Mouse (Mus musculus) intestine, embryonic 14.5 days (tissue): Measurements from ENCODE around the gene Trim27. TPM values are rescaled to one million over a fixed set of nuclear protein-coding genes. Genes with fewer than 3 reads are reported as not detected.
A peak's percentile ranks its signal among the peaks of the same experiment; 100 is the strongest.

Experiments
- ATAC-seq: fragments of 200-750 bp; cut with Nextera tagmentation; replicated peaks from 2 replicates; pipeline ENCODE4 v1.8.0; 2017; ENCODE audit warnings: low read depth, moderate number of reproducible peaks, moderate TSS enrichment, moderate library complexity; ENCODE audit not compliant: low FRiP score, low TSS enrichment
- DNase-seq: peaks from one replicate; pipeline ENCODE4 v3.0.0-alpha.2; 2018; ENCODE audit warnings: low spot score
- H3K27ac ChIP-seq: fragments of 300-500 bp; sonication (generic); 2 replicates; pipeline ENCODE4 v1.5.1; 2014; ENCODE audit warnings: low read depth, mild to moderate bottlenecking, control low read depth
- H3K27me3 ChIP-seq: fragments of 300-500 bp; sonication (generic); replicated peaks from 2 replicates; pipeline ENCODE4 v1.6.1; 2014; ENCODE audit warnings: low read length, control low read depth; ENCODE audit not compliant: control insufficient read depth, insufficient read depth
- H3K36me3 ChIP-seq: fragments of 300-500 bp; sonication (generic); 2 replicates; pipeline ENCODE4 v1.6.1; 2014; ENCODE audit warnings: low read length, control low read depth; ENCODE audit not compliant: control insufficient read depth, insufficient read depth
- H3K4me1 ChIP-seq: fragments of 300-500 bp; sonication (generic); replicated peaks from 2 replicates; pipeline ENCODE4 v1.6.1; 2014; ENCODE audit warnings: low read length, control low read depth, mixed read lengths; ENCODE audit not compliant: control insufficient read depth, insufficient read depth
- H3K4me2 ChIP-seq: fragments of 300-500 bp; sonication (generic); 2 replicates; pipeline ENCODE4 v1.6.1; 2014; ENCODE audit warnings: low read length
- H3K4me3 ChIP-seq: fragments of 300-500 bp; sonication (generic); 2 replicates; pipeline ENCODE4 v1.5.1; 2014; ENCODE audit warnings: low read depth, low read length, control low read depth, mixed read lengths
- H3K9ac ChIP-seq: fragments of 300-500 bp; sonication (generic); 2 replicates; pipeline ENCODE4 v1.6.1; 2014; ENCODE audit warnings: mild to moderate bottlenecking, low read length
- H3K9me3 ChIP-seq: fragments of 300-500 bp; sonication (generic); 2 replicates; pipeline ENCODE4 v1.6.1; 2016; ENCODE audit warnings: low read length, control low read depth; ENCODE audit not compliant: control insufficient read depth
- WGBS: fragments of 180-500 bp; shearing (Covaris S2); extraction: QIAGEN DNeasy Blood & Tissue Kit; methylation state at CpG from one replicate; pipeline ENCODE4 v1.1.7; 2014; 5-methylcytosine and 5-hydroxymethylcytosine counted together
- polyA plus RNA-seq: library from polyadenylated mRNA; unstranded; fragments of >200 nt; fragmentation: Nextera tagmentation; extraction: Ambion mirVana; gene quantifications from 2 replicates; pipeline ENCODE4 v1.2.1, GENCODE M21; 2014

The Trim27 gene
- polyA plus RNA-seq, 1 experiment from 2014 or later = 169 TPM

GRCm38 (mm10) chr13:21222463-21223022 is 43.3 kb downstream of the Trim27 start:
- Histone ChIP-seq H3K9ac (peak overlapping the region; percentile 45), H3K4me1 (no peaks in the 10 kb centered on the region), H3K27me3 (no peaks in the 10 kb centered on the region), H3K36me3 (no peaks in the 10 kb centered on the region), H3K27ac (no peak overlapping the region), H3K4me3 (peak overlapping the region; percentile 48), H3K9me3 (no peaks in the 10 kb centered on the region), H3K4me2 (peak overlapping the region; percentile 69)
- ATAC-seq (peak; percentile 97), DNase-seq (peak; percentile 96)
- WGBS = under 1% methylated on average over 20 of the region's 20 CpGs

- H3K4me1 ChIP-seq = no peaks in the 10 kb centered on the region
- DNase-seq (peak; percentile 76), ATAC-seq (no peak)
- no peaks in the 10 kb centered on the region for H3K9me3 ChIP-seq
- H3K4me2 ChIP-seq = peak overlapping the region; percentile 69
- H3K27ac ChIP-seq = peak overlapping the region; percentile 43; the same call in 1 of the 2 replicates
- H3K27me3 ChIP-seq = no peaks in the 10 kb centered on the region
- peak overlapping the region; percentile 31 for H3K9ac ChIP-seq
- no peaks in the 10 kb centered on the region for H3K36me3 ChIP-seq
- peak overlapping the region; percentile 48 for H3K4me3 ChIP-seq
- WGBS = 3% methylated on average over 10 of the region's 10 CpGs
Observed at GRCm38 (mm10) chr13:21223242-21223655, 44.0 kb downstream of the Trim27 start.

- H3K4me2 ChIP-seq = no peak overlapping the region
- H3K27ac ChIP-seq = no peak overlapping the region
- 87% methylated on average over 1 of the region's 1 CpGs for WGBS
- H3K9me3 ChIP-seq = no peaks in the 10 kb centered on the region
- H3K27me3 ChIP-seq = no peaks in the 10 kb centered on the region
- no peaks in the 10 kb centered on the region for H3K4me1 ChIP-seq
- DNase-seq (no peak), ATAC-seq (no peak)
- no peak overlapping the region for H3K9ac ChIP-seq
- H3K4me3 ChIP-seq = no peak overlapping the region
- no peaks in the 10 kb centered on the region for H3K36me3 ChIP-seq
Observed at GRCm38 (mm10) chr13:21224376-21224775, 45.1 kb downstream of the Trim27 start.

- Histone ChIP-seq H3K9me3 (no peaks in the 10 kb centered on the region), H3K4me2 (no peak overlapping the region), H3K27ac (no peak overlapping the region), H3K4me1 (no peaks in the 10 kb centered on the region), H3K36me3 (no peaks in the 10 kb centered on the region), H3K4me3 (no peak overlapping the region), H3K27me3 (no peaks in the 10 kb centered on the region), H3K9ac (no peak overlapping the region)
- DNase-seq (no peak), ATAC-seq (no peak)
- 68% methylated on average over 6 of the region's 6 CpGs for WGBS
Observed at GRCm38 (mm10) chr13:21225206-21225605, 46.0 kb downstream of the Trim27 start.

GRCm38 (mm10) chr13:21226031-21226430 is 46.8 kb downstream of the Trim27 start:
- Histone ChIP-seq H3K27ac (no peak overlapping the region), H3K4me3 (no peak overlapping the region), H3K9ac (no peak overlapping the region), H3K4me1 (no peaks in the 10 kb centered on the region), H3K36me3 (no peaks in the 10 kb centered on the region), H3K9me3 (no peaks in the 10 kb centered on the region), H3K4me2 (no peak overlapping the region), H3K27me3 (no peaks in the 10 kb centered on the region)
- WGBS = 46% methylated on average over 3 of the region's 3 CpGs
- ATAC-seq (no peak), DNase-seq (no peak)

GRCm38 (mm10) chr13:21233732-21234705 is 54.8 kb downstream of the Trim27 start:
- Histone ChIP-seq H3K9ac (peak overlapping the region; percentile 51), H3K27ac (no peak overlapping the region), H3K27me3 (no peaks in the 10 kb centered on the region), H3K9me3 (no peaks in the 10 kb centered on the region), H3K4me2 (peak overlapping the region; percentile 49), H3K4me3 (peak overlapping the region; percentile 40), H3K4me1 (no peaks in the 10 kb centered on the region), H3K36me3 (no peaks in the 10 kb centered on the region)
- WGBS = under 1% methylated on average over 43 of the region's 43 CpGs
- ATAC-seq (peak; percentile 98), DNase-seq (peak; percentile 90)

- no peak for ATAC-seq
- 52% methylated on average over 2 of the region's 2 CpGs for WGBS
Observed at GRCm38 (mm10) chr13:21236714-21237113, 57.5 kb downstream of the Trim27 start.

GRCm38 (mm10) chr13:21237161-21237560 is 57.9 kb downstream of the Trim27 start:
- Histone ChIP-seq H3K36me3 (no peaks in the 10 kb centered on the region), H3K9ac (no peak overlapping the region), H3K4me2 (no peak overlapping the region), H3K4me3 (no peak overlapping the region), H3K27me3 (no peaks in the 10 kb centered on the region), H3K27ac (no peak overlapping the region), H3K9me3 (no peaks in the 10 kb centered on the region), H3K4me1 (no peaks in the 10 kb centered on the region)
- 60% methylated on average over 6 of the region's 6 CpGs for WGBS
- DNase-seq = no peak
- ATAC-seq = no peak

More at GRCm38 (mm10) chr13:21236714-21237113, 57.5 kb downstream of the Trim27 start:
- no peak overlapping the region for H3K4me3 ChIP-seq
- no peaks in the 10 kb centered on the region for H3K4me1 ChIP-seq
- no peaks in the 10 kb centered on the region for H3K36me3 ChIP-seq
- no peak for DNase-seq
- no peaks in the 10 kb centered on the region for H3K9me3 ChIP-seq
- H3K27ac ChIP-seq = no peak overlapping the region
- no peaks in the 10 kb centered on the region for H3K27me3 ChIP-seq
- H3K9ac ChIP-seq = no peak overlapping the region
- no peak overlapping the region for H3K4me2 ChIP-seq
